Mouse (Mus musculus) megakaryocyte, embryonic 14.5 days (primary cell): ENCODE measurements around the gene Rsrc1.

ENCODE experiments used
- FLI1 ChIP-seq: IDR thresholded peaks from 2 replicates; pipeline ENCODE4 v1.6.1; 2012; ENCODE audit warnings: low read length, inconsistent platforms, mixed read lengths
- GATA1 ChIP-seq: IDR thresholded peaks from 3 replicates; pipeline ENCODE4 v1.6.1; 2012; ENCODE audit warnings: mixed read lengths, low read length, inconsistent platforms, borderline replicate concordance

- TF ChIP-seq GATA1 (no peak), FLI1 (no peak)
These were observed 308.3 kb downstream of the Rsrc1 start for GRCm38 (mm10) chr3:67289482-67289881.
